Mouse (Mus musculus) CH12.LX (cell line): Measurements from ENCODE around the gene Pars2. TPM values are rescaled to one million over a fixed set of nuclear protein-coding genes. Genes with fewer than 3 reads are reported as not detected.

Source experiments
- DNase-seq: peaks from one replicate; pipeline ENCODE4 v3.0.0-alpha.2; 2013; ENCODE audit errors: extremely low read depth
- H3K27ac ChIP-seq: 2 replicates; pipeline ENCODE4 v1.5.1; 2012; ENCODE audit warnings: low read depth, mild to moderate bottlenecking, control low read depth, moderate library complexity; ENCODE audit not compliant: insufficient read depth
- H3K27me3 ChIP-seq: replicated peaks from 2 replicates; pipeline ENCODE3; 2012; ENCODE audit warnings: inconsistent platforms
- H3K36me3 ChIP-seq, 2 experiments: replicated peaks in 1 of 2; 2 replicates each; pipeline versions ENCODE3 to v1.6.1; 2012; ENCODE audit warnings: inconsistent platforms in 1 of 2, low read length in 1 of 2, mild to moderate bottlenecking in 1 of 2, mixed read lengths in 1 of 2, moderate library complexity in 1 of 2; ENCODE audit not compliant: control insufficient read depth in 1 of 2, insufficient read depth in 1 of 2
- H3K4me1 ChIP-seq, 2 experiments: 2 replicates each; pipeline ENCODE4 v1.6.1; 2012; ENCODE audit warnings: inconsistent platforms in 1 of 2, moderate library complexity in 1 of 2; ENCODE audit not compliant: insufficient read depth in 2 of 2, control insufficient read depth in 1 of 2
- H3K4me2 ChIP-seq: 2 replicates; pipeline ENCODE4 v1.6.1; 2012; ENCODE audit warnings: low read depth, mild to moderate bottlenecking, control low read depth; ENCODE audit not compliant: poor library complexity, insufficient read depth, severe bottlenecking
- H3K4me3 ChIP-seq, 3 experiments: fragments of 150-350 bp in 1 of 3; sonication (generic) in 1 of 3; replicated peaks in 1 of 3; 2 replicates each; pipeline versions ENCODE3 to v1.5.1; 2011 to 2012; ENCODE audit warnings: low read depth in 2 of 3, low read length in 2 of 3, mild to moderate bottlenecking in 2 of 3, moderate library complexity in 2 of 3, control low read depth in 1 of 3, improper control_type of control experiment in 1 of 3, inconsistent platforms in 1 of 3, mixed read lengths in 1 of 3; ENCODE audit not compliant: poor library complexity in 1 of 3
- H3K79me2 ChIP-seq: replicated peaks from 2 replicates; pipeline ENCODE4 v1.6.1; 2012; ENCODE audit warnings: mild to moderate bottlenecking, moderate library complexity; ENCODE audit not compliant: control insufficient read depth, poor library complexity, insufficient read depth, severe bottlenecking; ENCODE audit errors: extremely low read depth
- H3K9ac ChIP-seq: 2 replicates; pipeline ENCODE4 v1.6.1; 2012; ENCODE audit warnings: low read depth, mild to moderate bottlenecking, control low read depth, moderate library complexity; ENCODE audit not compliant: insufficient read depth
- H3K9me3 ChIP-seq: replicated peaks from 2 replicates; pipeline ENCODE3; 2012; ENCODE audit warnings: low read length, inconsistent platforms, mixed read lengths
- CHD1 ChIP-seq: IDR thresholded peaks from 2 replicates; pipeline ENCODE4 v1.6.1; 2012; ENCODE audit warnings: low read depth, low read length, improper control_type of control experiment, inconsistent platforms
- CHD2 ChIP-seq: IDR thresholded peaks from 2 replicates; pipeline ENCODE4 v1.6.1; 2011; ENCODE audit warnings: low read length, improper control_type of control experiment
- CTCF ChIP-seq, 2 experiments: IDR thresholded peaks in 1 of 2; conservative IDR thresholded peaks in 1 of 2; 2 replicates each; pipeline ENCODE4 v1.5.1; 2011 to 2012; ENCODE audit warnings: low read depth in 2 of 2, low read length in 2 of 2, improper control_type of control experiment in 1 of 2, inconsistent platforms in 1 of 2, mild to moderate bottlenecking in 1 of 2, moderate library complexity in 1 of 2
- E2F4 ChIP-seq: IDR thresholded peaks from 2 replicates; pipeline ENCODE4 v1.6.1; 2011; ENCODE audit warnings: low read depth, low read length, improper control_type of control experiment; ENCODE audit not compliant: insufficient replicate concordance
- ELF1 ChIP-seq: IDR thresholded peaks from 2 replicates; pipeline ENCODE4 v1.6.1; 2014; ENCODE audit warnings: low read depth, mild to moderate bottlenecking, inconsistent platforms, low read length, improper control_type of control experiment
- EP300 ChIP-seq: IDR thresholded peaks from 2 replicates; pipeline ENCODE4 v1.6.1; 2011; ENCODE audit warnings: low read length, improper control_type of control experiment
- ETS1 ChIP-seq: conservative IDR thresholded peaks from 2 replicates; pipeline ENCODE4 v1.6.1; 2012; ENCODE audit warnings: low read depth, mild to moderate bottlenecking, inconsistent platforms, low read length, improper control_type of control experiment, moderate library complexity
- GABPA ChIP-seq: IDR thresholded peaks from 2 replicates; pipeline ENCODE4 v1.6.1; 2012; ENCODE audit warnings: low read depth, low read length, improper control_type of control experiment, inconsistent platforms; ENCODE audit not compliant: insufficient replicate concordance
- KAT2A ChIP-seq: IDR thresholded peaks from 2 replicates; pipeline ENCODE4 v1.6.1; 2012; ENCODE audit warnings: low read length, improper control_type of control experiment, inconsistent platforms; ENCODE audit not compliant: insufficient replicate concordance
- MAFK ChIP-seq: IDR thresholded peaks from 2 replicates; pipeline ENCODE4 v1.6.1; 2011; ENCODE audit warnings: low read length, improper control_type of control experiment; ENCODE audit not compliant: insufficient replicate concordance
- MAX ChIP-seq: IDR thresholded peaks from 2 replicates; pipeline ENCODE4 v1.6.1; 2011; ENCODE audit warnings: low read length, improper control_type of control experiment
- MAZ ChIP-seq: IDR thresholded peaks from 2 replicates; pipeline ENCODE4 v1.6.1; 2012; ENCODE audit warnings: low read depth, mild to moderate bottlenecking, inconsistent platforms, low read length, improper control_type of control experiment, moderate library complexity
- MYC ChIP-seq: IDR thresholded peaks from 2 replicates; pipeline ENCODE4 v1.6.1; 2011; ENCODE audit warnings: low read depth, mild to moderate bottlenecking, improper control_type of control experiment, low read length
- NELFE ChIP-seq: IDR thresholded peaks from 2 replicates; pipeline ENCODE4 v1.6.1; 2011; ENCODE audit warnings: low read depth, low read length, improper control_type of control experiment
- NRF1 ChIP-seq: IDR thresholded peaks from 2 replicates; pipeline ENCODE4 v1.6.1; 2014; ENCODE audit warnings: low read depth, mild to moderate bottlenecking, inconsistent platforms, low read length, improper control_type of control experiment, moderate library complexity
- PAX5 ChIP-seq: IDR thresholded peaks from 2 replicates; pipeline ENCODE4 v1.6.1; 2012; ENCODE audit warnings: low read length, inconsistent platforms, mixed read lengths
- POLR2A ChIP-seq: IDR thresholded peaks from 2 replicates; pipeline ENCODE4 v1.6.1; 2011; ENCODE audit warnings: low read depth, mild to moderate bottlenecking, improper control_type of control experiment, low read length
- POLR2AphosphoS2 ChIP-seq: IDR thresholded peaks from 2 replicates; pipeline ENCODE4 v1.6.1; 2011; ENCODE audit warnings: low read depth, low read length, improper control_type of control experiment
- RCOR1 ChIP-seq: conservative IDR thresholded peaks from 2 replicates; pipeline ENCODE4 v1.6.1; 2012; ENCODE audit warnings: low read depth, mild to moderate bottlenecking, inconsistent platforms, low read length, improper control_type of control experiment
- SIN3A ChIP-seq: IDR thresholded peaks from 2 replicates; pipeline ENCODE4 v1.6.1; 2012; ENCODE audit warnings: low read length, improper control_type of control experiment, inconsistent platforms
- SMC3 ChIP-seq: IDR thresholded peaks from 2 replicates; pipeline ENCODE4 v1.6.1; 2011; ENCODE audit warnings: low read depth, low read length, improper control_type of control experiment
- TCF12 ChIP-seq: IDR thresholded peaks from 2 replicates; pipeline ENCODE4 v1.6.1; 2014; ENCODE audit warnings: low read depth, mild to moderate bottlenecking, inconsistent platforms, low read length, improper control_type of control experiment
- UBTF ChIP-seq: IDR thresholded peaks from 2 replicates; pipeline ENCODE4 v1.6.1; 2012; ENCODE audit warnings: low read depth, mild to moderate bottlenecking, inconsistent platforms, low read length, improper control_type of control experiment, moderate library complexity
- USF1 ChIP-seq: IDR thresholded peaks from 2 replicates; pipeline ENCODE4 v1.6.1; 2014; ENCODE audit warnings: low read depth, mild to moderate bottlenecking, inconsistent platforms, low read length, improper control_type of control experiment
- ZC3H11A ChIP-seq: IDR thresholded peaks from 2 replicates; pipeline ENCODE4 v1.6.1; 2012; ENCODE audit warnings: low read depth, mild to moderate bottlenecking, inconsistent platforms, low read length, improper control_type of control experiment
- ZMIZ1 ChIP-seq: IDR thresholded peaks from 2 replicates; pipeline ENCODE4 v1.6.1; 2012; ENCODE audit warnings: low read depth, mild to moderate bottlenecking, inconsistent platforms, low read length, improper control_type of control experiment
- ZNF384 ChIP-seq: IDR thresholded peaks from 2 replicates; pipeline ENCODE4 v1.6.1; 2012; ENCODE audit warnings: low read depth, low read length, improper control_type of control experiment, inconsistent platforms
- dilution Hi-C: fragments of 300-500 bp; cut with MboI; formaldehyde crosslinking; loops from 2 replicates; pipeline ENCODE4 v1.14.3; 2020; ENCODE audit warnings: low sequenced_read_pairs; ENCODE audit not compliant: extremely low pct_unique_long_range_greater_than_20kb, extremely low pct_ligation_motif_present
- in situ Hi-C: fragments of 300-500 bp; cut with MboI; formaldehyde crosslinking; loops from 3 replicates; pipeline ENCODE4 v1.14.3; 2019; ENCODE audit warnings: low sequenced_read_pairs, low pct_ligation_motif_present, low pct_unique_long_range_greater_than_20kb, mixed read lengths
- polyA plus RNA-seq: library from polyadenylated mRNA; unstranded; fragments of >175 nt; gene quantifications from 2 replicates; pipeline ENCODE4 v1.2.1, GENCODE M21; 2012; ENCODE audit warnings: low read depth; ENCODE audit not compliant: insufficient read length
- total RNA-seq, 2 experiments: library from RNA; depleted of rRNA; stranded (reverse); fragments of 300-350 nt in 1 of 2; fragments of >200 nt in 1 of 2; gene quantifications; 2 replicates each; pipeline ENCODE4 v1.2.3; 2012 to 2014

Pars2 gene
- total and polyA plus RNA-seq, 3 experiments: 9.3 to 17.1 (median 13.0) TPM

GRCm38 (mm10) chr4:106606639-106607554 lies 44.0 kb upstream of the Pars2 start:
- H3K4me3 ChIP-seq: no peak overlapping the region
- no peak overlapping the region for H3K4me2 ChIP-seq
- no peak overlapping the region for H3K27ac ChIP-seq
- DNase-seq: no peak
- no peaks in the 10 kb centered on the region for H3K79me2 ChIP-seq
- dilution Hi-C loops: no loop called here
- H3K27me3 ChIP-seq: no peaks in the 10 kb centered on the region
- no peaks in the 10 kb centered on the region for H3K36me3 ChIP-seq
- in situ Hi-C loops: no loop called here
- H3K4me1 ChIP-seq: peaks cover 0 to 5% of the 10 kb centered on the region in 2 experiments; a peak in 1 of 4 replicates
- H3K9ac ChIP-seq: no peak overlapping the region
- peaks cover 14% of the 10 kb centered on the region for H3K9me3 ChIP-seq
- TF ChIP-seq POLR2AphosphoS2: no peak
- no peak for TF ChIP-seq NRF1
- no peak for TF ChIP-seq ELF1
- TF ChIP-seq GABPA: no peak
- TF ChIP-seq MYC: no peak
- no peak for TF ChIP-seq NELFE
- no peak for TF ChIP-seq ZC3H11A
- no peak for TF ChIP-seq USF1
- no peak for TF ChIP-seq PAX5
- no peak for TF ChIP-seq E2F4
- TF ChIP-seq MAZ: no peak
- TF ChIP-seq ETS1: no peak
- TF ChIP-seq ZMIZ1: no peak
- no peak for TF ChIP-seq KAT2A
- TF ChIP-seq TCF12: no peak
- no peak for TF ChIP-seq SMC3
- TF ChIP-seq SIN3A: no peak
- TF ChIP-seq MAFK: no peak

- no peak for TF ChIP-seq NELFE
- TF ChIP-seq ETS1: no peak
- no peak for TF ChIP-seq RCOR1
- no peak for TF ChIP-seq SIN3A
- no peak for TF ChIP-seq MYC
- TF ChIP-seq EP300: no peak
- TF ChIP-seq POLR2A: no peak
- no peak for TF ChIP-seq POLR2AphosphoS2
- no peak for TF ChIP-seq ZNF384
- no peak for TF ChIP-seq PAX5
- TF ChIP-seq CHD1: no peak
- TF ChIP-seq UBTF: no peak
- TF ChIP-seq MAX: no peak
- no peak for TF ChIP-seq CTCF (conservative IDR thresholded peaks at IDR 0.05 in 1 of 2, IDR thresholded peaks at IDR 0.05 in 1 of 2; ENCODE audit: low read depth in 2 of 2, low read length in 2 of 2)
- TF ChIP-seq CHD2: no peak
- TF ChIP-seq, all 38 proteins: peak for 0
- no peaks in the 10 kb centered on the region for H3K36me3 ChIP-seq
- H3K4me1 ChIP-seq: peaks cover 0 to 5% of the 10 kb centered on the region in 2 experiments; a peak in 1 of 4 replicates
- peaks cover 8% of the 10 kb centered on the region for H3K9me3 ChIP-seq
- H3K4me3 ChIP-seq: no peak overlapping the region
- H3K9ac ChIP-seq: no peak overlapping the region
- H3K27ac ChIP-seq: no peak overlapping the region
- DNase-seq: no peak
- no peaks in the 10 kb centered on the region for H3K27me3 ChIP-seq
- dilution Hi-C loops (no loop called here), in situ Hi-C loops (no loop called here)
- no peak overlapping the region for H3K4me2 ChIP-seq
- H3K79me2 ChIP-seq: no peaks in the 10 kb centered on the region
Measured at GRCm38 (mm10) chr4:106607905-106608304, 43.0 kb upstream of the Pars2 start.
